Comparison of ENCODE assay signal across 7 mouse cellular contexts in the genomic region with DNA sequence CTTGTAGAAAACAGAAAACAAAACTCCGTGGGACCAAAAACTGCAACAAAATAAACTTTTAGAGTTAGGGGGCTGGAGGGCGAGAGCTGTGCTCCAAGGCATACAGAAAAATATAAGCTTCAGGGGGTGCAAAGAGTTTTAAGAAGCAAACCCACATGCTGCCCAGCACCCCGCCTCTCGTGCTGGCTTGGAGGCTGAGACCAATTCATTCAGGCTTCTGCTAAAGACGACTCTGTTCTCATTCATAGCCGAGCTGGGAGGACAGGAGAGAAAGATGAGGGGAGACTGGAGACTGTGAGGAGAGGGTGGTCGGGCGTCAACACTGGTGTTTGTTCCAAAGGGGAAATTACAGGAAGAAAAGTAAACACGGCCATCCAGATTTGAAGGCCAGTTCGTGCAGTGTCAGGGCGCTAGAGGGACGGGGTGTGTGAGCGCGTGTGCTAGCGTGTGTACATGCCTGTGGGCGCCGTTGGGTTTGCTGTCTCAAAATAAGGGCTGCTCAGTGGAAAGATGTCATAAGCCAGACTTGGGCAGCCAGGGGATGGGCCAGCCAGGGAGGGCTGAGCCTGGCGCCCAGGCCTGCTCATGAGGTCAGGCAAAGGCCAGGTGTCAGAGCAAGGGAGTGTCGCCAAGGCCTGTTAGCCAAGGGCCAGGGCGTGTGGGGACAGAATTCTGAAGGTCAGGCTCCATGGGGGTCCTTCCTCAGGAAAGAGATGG. TPM values are rescaled to one million over a fixed set of nuclear protein-coding genes. Genes with fewer than 3 reads are reported as not detected.
DNase-seq lines count a peak whose midpoint lies in the region; ATAC-seq and TF ChIP-seq lines count a peak whose summit lies in the region.

No protein-coding gene starts in this region.

- no peaks in the 10 kb centered on the region for H3K36me3 ChIP-seq in embryonic facial prominence, embryonic 13.5 days
- no peaks in the 10 kb centered on the region for H3K36me3 ChIP-seq in heart, postnatal 0 days (replicated peaks; ENCODE audit: control insufficient read depth, insufficient read depth, low read length)
- no peaks in the 10 kb centered on the region for H3K36me3 ChIP-seq in limb, embryonic 14.5 days (ENCODE audit: control insufficient read depth, insufficient read depth, low read length)
- no peaks in the 10 kb centered on the region for H3K36me3 ChIP-seq in stomach, embryonic 14.5 days (ENCODE audit: control insufficient read depth, insufficient read depth, low read length)

- 39% methylated on average over 20 of the region's 20 CpGs for WGBS in embryonic facial prominence, embryonic 13.5 days
- WGBS in heart, postnatal 0 days, result 47% methylated on average over 20 of the region's 20 CpGs
- WGBS in limb, embryonic 14.5 days, result 51% methylated on average over 20 of the region's 20 CpGs
- WGBS in stomach, embryonic 14.5 days, result 42% methylated on average over 20 of the region's 20 CpGs

- H3K9ac ChIP-seq in embryonic facial prominence, embryonic 13.5 days, result peak overlapping the region; percentile 12; the same call in 1 of the 2 replicates
- H3K9ac ChIP-seq in heart, postnatal 0 days (replicated peaks; ENCODE audit: low read depth, low read length), result 0 out of 2 replicates have a peak overlapping the region, but pooled peaks have one; percentile 13
- no peak overlapping the region for H3K9ac ChIP-seq in limb, embryonic 14.5 days (ENCODE audit: low read depth, low read length, severe bottlenecking)
- H3K9ac ChIP-seq in stomach, embryonic 14.5 days (replicated peaks; ENCODE audit: low read depth, low read length), result no peak overlapping the region

- H3K4me2 ChIP-seq in embryonic facial prominence, embryonic 13.5 days, result peak overlapping the region; percentile 30
- H3K4me2 ChIP-seq in heart, postnatal 0 days (ENCODE audit: low read depth, low read length), result no peak overlapping the region
- H3K4me2 ChIP-seq in limb, embryonic 14.5 days (replicated peaks; ENCODE audit: low read depth, low read length, severe bottlenecking), result 0 out of 2 replicates have a peak overlapping the region, but pooled peaks have one; percentile 7
- H3K4me2 ChIP-seq in stomach, embryonic 14.5 days (replicated peaks; ENCODE audit: low read depth, low read length), result no peak overlapping the region

- H3K27ac ChIP-seq in embryonic facial prominence, embryonic 13.5 days, result peak overlapping the region; percentile 94
- H3K27ac ChIP-seq in heart, postnatal 0 days (ENCODE audit: low read depth), result peak overlapping the region; percentile 96
- H3K27ac ChIP-seq in limb, embryonic 14.5 days (replicated peaks; ENCODE audit: low read depth, low read length), result peak overlapping the region; percentile 82
- peak overlapping the region; percentile 74 for H3K27ac ChIP-seq in stomach, embryonic 14.5 days (ENCODE audit: low read length)

- no peak for TF ChIP-seq CTCF in heart, postnatal 0 days (IDR thresholded peaks at IDR 0.05; ENCODE audit: low read depth)

- TF ChIP-seq EP300 in heart, postnatal 0 days (IDR thresholded peaks at IDR 0.05; ENCODE audit: low read depth), result peak; percentile 55; the same call in 1 of the 2 replicates

- no peak for TF ChIP-seq POLR2A in limb, embryonic 14.5 days (IDR thresholded peaks at IDR 0.05; ENCODE audit: borderline replicate concordance, extremely low read depth, insufficient read depth, insufficient read length)

- peak; percentile 21 for DNase-seq in ZHBTc4 (ENCODE audit: low read depth, low spot score)
- peak; percentile 24 for DNase-seq in heart, postnatal 0 days (ENCODE audit: low spot score)
- no peak for DNase-seq in limb, embryonic 14.5 days (ENCODE audit: low spot score)
- no peak for DNase-seq in layer of hippocampus, adult 8-10 months (ENCODE audit: low spot score in 2 of 2)
- no peak for DNase-seq in adrenal gland, postnatal 10 days

- no peak for ATAC-seq in embryonic facial prominence, embryonic 13.5 days (ENCODE audit: insufficient number of reproducible peaks, insufficient read depth, low FRiP score, low TSS enrichment, low read depth)
- peak; percentile 22; the same call in 1 of the 2 replicates for ATAC-seq in heart, postnatal 0 days (ENCODE audit: insufficient read depth, low read depth)
- ATAC-seq in limb, embryonic 14.5 days (ENCODE audit: low FRiP score, low read depth), result 0 out of 2 replicates have a peak, but pooled peaks have one; percentile 16
- no peak; the same call in 1 of the 2 replicates for ATAC-seq in stomach, embryonic 14.5 days (ENCODE audit: insufficient number of reproducible peaks, insufficient read depth, low FRiP score, low read depth)

- H3K27me3 ChIP-seq in embryonic facial prominence, embryonic 13.5 days, result peaks cover 20% of the 10 kb centered on the region
- no peaks in the 10 kb centered on the region for H3K27me3 ChIP-seq in heart, postnatal 0 days (ENCODE audit: control insufficient read depth, insufficient read depth, low read length)
- H3K27me3 ChIP-seq in limb, embryonic 14.5 days (ENCODE audit: control insufficient read depth, insufficient read depth, low read length), result no peaks in the 10 kb centered on the region
- H3K27me3 ChIP-seq in stomach, embryonic 14.5 days (ENCODE audit: control insufficient read depth, insufficient read depth, low read length), result no peaks in the 10 kb centered on the region

- no peaks in the 10 kb centered on the region for H3K9me3 ChIP-seq in embryonic facial prominence, embryonic 13.5 days
- H3K9me3 ChIP-seq in heart, postnatal 0 days (replicated peaks; ENCODE audit: control insufficient read depth, low read length), result no peaks in the 10 kb centered on the region
- no peaks in the 10 kb centered on the region for H3K9me3 ChIP-seq in limb, embryonic 14.5 days (ENCODE audit: control insufficient read depth, low read length)
- no peaks in the 10 kb centered on the region for H3K9me3 ChIP-seq in stomach, embryonic 14.5 days (ENCODE audit: control insufficient read depth, low read depth, low read length)

- no peak overlapping the region for H3K4me3 ChIP-seq in embryonic facial prominence, embryonic 13.5 days
- no peak overlapping the region for H3K4me3 ChIP-seq in heart, postnatal 0 days (ENCODE audit: low read depth, low read length)
- H3K4me3 ChIP-seq in limb, embryonic 14.5 days (replicated peaks; ENCODE audit: low read length), result no peak overlapping the region
- no peak overlapping the region for H3K4me3 ChIP-seq in stomach, embryonic 14.5 days (ENCODE audit: low read depth, low read length)

- peaks cover 82% of the 10 kb centered on the region for H3K4me1 ChIP-seq in embryonic facial prominence, embryonic 13.5 days
- H3K4me1 ChIP-seq in heart, postnatal 0 days (ENCODE audit: control insufficient read depth, insufficient read depth), result peaks cover 43% of the 10 kb centered on the region
- peaks cover 68% of the 10 kb centered on the region for H3K4me1 ChIP-seq in limb, embryonic 14.5 days (ENCODE audit: control insufficient read depth, insufficient read depth, low read length)
- H3K4me1 ChIP-seq in stomach, embryonic 14.5 days (ENCODE audit: control insufficient read depth, insufficient read depth, low read length), result peaks cover 24% of the 10 kb centered on the region

RNA-seq across cellular contexts. Expression of gene Atoh8, which starts 9.3 kb away (rescaled TPM):
- polyA plus RNA-seq in embryonic facial prominence, embryonic 13.5 days (2015; fragmentation: Nextera tagmentation; extraction: Ambion mirVana), result 17.6 and 19.8 TPM in 2 replicates
- 4.5 and 14.7 TPM in 2 replicates for total RNA-seq in heart, postnatal 0 days (2014; rRNA removed; ENCODE audit: low replicate concordance)
- polyA plus RNA-seq in heart, postnatal 0 days (2015; fragmentation: Nextera tagmentation; extraction: Ambion mirVana), result 7.1 and 8.6 TPM in 2 replicates
- 19.8 and 26.5 TPM in 2 replicates for polyA plus RNA-seq in limb, embryonic 14.5 days (2012; rRNA removed)
- 15.1 and 19.5 TPM in 2 replicates for polyA plus RNA-seq in limb, embryonic 14.5 days (2014; fragmentation: Nextera tagmentation; extraction: Ambion mirVana)
- polyA plus RNA-seq in stomach, embryonic 14.5 days (2014; fragmentation: Nextera tagmentation; extraction: Ambion mirVana), result 7.9 and 9.9 TPM in 2 replicates
- total RNA-seq in layer of hippocampus, adult 8-10 months (2022), result 1 to 10 TPM; 2.5 to 3.4 (median 3.3) TPM
- total RNA-seq in adrenal gland, postnatal 10 days (2021), result 1 to 10 TPM; 7.0 to 7.9 TPM

RNA-seq across cellular contexts. Expression of gene Sftpb, which starts 59.7 kb away (rescaled TPM):
- polyA plus RNA-seq in embryonic facial prominence, embryonic 13.5 days (2015; fragmentation: Nextera tagmentation; extraction: Ambion mirVana), result 0.18 TPM in 1 of 2 replicates, not detected in the other
- 0.84 and 1.7 TPM in 2 replicates for total RNA-seq in heart, postnatal 0 days (2014; rRNA removed; ENCODE audit: low replicate concordance)
- polyA plus RNA-seq in heart, postnatal 0 days (2015; fragmentation: Nextera tagmentation; extraction: Ambion mirVana), result 0.33 and 0.55 TPM in 2 replicates
- polyA plus RNA-seq in limb, embryonic 14.5 days (2012; rRNA removed), result not detected in 2 replicates
- polyA plus RNA-seq in limb, embryonic 14.5 days (2014; fragmentation: Nextera tagmentation; extraction: Ambion mirVana), result not detected in 2 replicates
- not detected in 2 replicates for polyA plus RNA-seq in stomach, embryonic 14.5 days (2014; fragmentation: Nextera tagmentation; extraction: Ambion mirVana)
- total RNA-seq in layer of hippocampus, adult 8-10 months (2022), result not detected
- total RNA-seq in adrenal gland, postnatal 10 days (2021), result under 1 TPM in 1 of 2 experiments, not detected in 1; 0.24 TPM

Comparison
In these comparisons a context has a peak if more than half of its experiments do, and no peak if none do; other contexts are left out.
1. DNase-seq: peak in ZHBTc4 (single experiment) and heart, postnatal 0 days (single experiment); none in limb, embryonic 14.5 days (single experiment), layer of hippocampus, adult 8-10 months (0 of 2) and adrenal gland, postnatal 10 days (single experiment).
2. ATAC-seq: peak in heart, postnatal 0 days (single experiment) and limb, embryonic 14.5 days (single experiment); none in embryonic facial prominence, embryonic 13.5 days (single experiment) and stomach, embryonic 14.5 days (single experiment).
3. H3K4me2 ChIP-seq: peak in embryonic facial prominence, embryonic 13.5 days (single experiment) and limb, embryonic 14.5 days (single experiment); none in heart, postnatal 0 days (single experiment) and stomach, embryonic 14.5 days (single experiment).
4. H3K9ac ChIP-seq: peak in embryonic facial prominence, embryonic 13.5 days (single experiment) and heart, postnatal 0 days (single experiment); none in limb, embryonic 14.5 days (single experiment) and stomach, embryonic 14.5 days (single experiment).
5. Peak in every context shown above with its lines, with median percentiles within 50 percentile points of each other: H3K27ac ChIP-seq.